Mouse (Mus musculus) kidney, embryonic 16.5 days (tissue): Measurements from ENCODE around the gene Gorasp1. TPM values are rescaled to one million over a fixed set of nuclear protein-coding genes. Genes with fewer than 3 reads are reported as not detected.
A peak's percentile ranks its signal among the peaks of the same experiment; 100 is the strongest.

ENCODE experiments used
- ATAC-seq: fragments of 200-750 bp; cut with Nextera tagmentation; 2 replicates; pipeline ENCODE4 v1.8.0; 2017; ENCODE audit warnings: moderate TSS enrichment; ENCODE audit not compliant: low FRiP score, low TSS enrichment
- H3K27ac ChIP-seq: fragments of 300-500 bp; sonication (generic); 2 replicates; pipeline ENCODE4 v1.5.1; 2014; ENCODE audit warnings: low read length
- H3K27me3 ChIP-seq: fragments of 300-500 bp; sonication (generic); 2 replicates; pipeline ENCODE4 v1.6.1; 2014; ENCODE audit warnings: low read length, control low read depth, mixed read lengths; ENCODE audit not compliant: insufficient read depth
- H3K36me3 ChIP-seq: fragments of 300-500 bp; sonication (generic); 2 replicates; pipeline ENCODE4 v1.6.1; 2014; ENCODE audit warnings: low read length, control low read depth, mixed read lengths; ENCODE audit not compliant: insufficient read depth
- H3K4me1 ChIP-seq: fragments of 300-500 bp; sonication (generic); 2 replicates; pipeline ENCODE4 v1.6.1; 2014; ENCODE audit warnings: low read length, control low read depth, mixed read lengths; ENCODE audit not compliant: insufficient read depth
- H3K4me2 ChIP-seq: fragments of 300-500 bp; sonication (generic); replicated peaks from 2 replicates; pipeline ENCODE4 v1.6.1; 2014; ENCODE audit warnings: low read depth, low read length
- H3K4me3 ChIP-seq: fragments of 300-500 bp; sonication (generic); 2 replicates; pipeline ENCODE4 v1.5.1; 2014; ENCODE audit warnings: mild to moderate bottlenecking, low read length
- H3K9ac ChIP-seq: fragments of 300-500 bp; sonication (generic); replicated peaks from 2 replicates; pipeline ENCODE4 v1.6.1; 2014; ENCODE audit warnings: low read length
- H3K9me3 ChIP-seq: fragments of 300-500 bp; sonication (generic); 2 replicates; pipeline ENCODE4 v1.6.1; 2016; ENCODE audit warnings: low read length, control low read depth
- WGBS: fragments of 180-500 bp; shearing (Covaris S2); extraction: QIAGEN DNeasy Blood & Tissue Kit; methylation state at CpG from one replicate; pipeline ENCODE4 v1.1.7; 2014; 5-methylcytosine and 5-hydroxymethylcytosine counted together
- polyA plus RNA-seq: library from polyadenylated mRNA; unstranded; fragments of >200 nt; fragmentation: Nextera tagmentation; extraction: Ambion mirVana; gene quantifications from 2 replicates; pipeline ENCODE4 v1.2.1, GENCODE M21; 2015

Gorasp1 gene
- polyA plus RNA-seq, 1 experiment from 2014 or later = 29.5 TPM

GRCm38 (mm10) chr9:119979749-119980148, 42.4 kb upstream of the Gorasp1 start:
- no peak overlapping the region for H3K9ac ChIP-seq
- no peaks in the 10 kb centered on the region for H3K27me3 ChIP-seq
- H3K4me3 ChIP-seq = no peak overlapping the region
- H3K4me2 ChIP-seq = no peak overlapping the region
- no peaks in the 10 kb centered on the region for H3K9me3 ChIP-seq
- no peaks in the 10 kb centered on the region for H3K36me3 ChIP-seq
- peaks cover 66% of the 10 kb centered on the region for H3K4me1 ChIP-seq
- no peak for ATAC-seq
- 75% methylated on average over 2 of the region's 2 CpGs for WGBS
- H3K27ac ChIP-seq = no peak overlapping the region

DNA sequence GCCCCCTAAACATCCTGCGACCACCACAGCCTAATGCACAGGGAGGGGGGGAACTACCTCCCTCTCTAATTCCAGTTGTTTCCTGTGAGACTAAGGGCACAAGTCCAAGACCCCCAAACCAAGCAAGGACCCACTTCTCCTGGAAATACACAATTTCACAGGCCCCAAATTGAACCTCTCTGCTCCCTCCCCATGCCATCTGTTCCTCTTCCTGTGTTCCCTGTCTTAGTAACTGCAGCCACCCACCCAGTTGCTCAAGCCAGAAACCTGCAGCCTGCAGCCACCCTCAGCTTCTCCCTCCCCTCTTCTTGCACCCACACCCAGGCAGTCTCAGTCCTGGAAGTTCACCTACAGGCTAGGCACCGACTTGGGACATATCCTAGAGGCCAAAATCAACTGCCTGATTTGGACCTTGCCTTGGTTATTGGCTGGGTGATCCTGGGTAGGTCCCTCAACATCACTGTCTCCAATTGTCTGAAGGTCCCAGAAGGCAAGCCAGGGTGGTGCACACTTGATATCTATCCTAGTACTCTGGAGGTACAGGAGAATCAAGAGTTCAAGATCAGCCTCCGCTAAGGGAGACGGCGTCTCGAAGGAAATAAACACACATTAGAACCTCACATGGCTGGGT, 41.6 kb upstream of the Gorasp1 start:
- peaks cover 7% of the 10 kb centered on the region for H3K36me3 ChIP-seq
- H3K4me1 ChIP-seq = peaks cover 57% of the 10 kb centered on the region
- H3K9ac ChIP-seq = peak overlapping the region; percentile 58; the same call in 1 of the 2 replicates
- H3K27me3 ChIP-seq = no peaks in the 10 kb centered on the region
- H3K27ac ChIP-seq = no peak overlapping the region
- WGBS = 79% methylated on average over 6 of the region's 6 CpGs
- H3K4me3 ChIP-seq = no peak overlapping the region
- no peak for ATAC-seq
- no peaks in the 10 kb centered on the region for H3K9me3 ChIP-seq
- no peak overlapping the region for H3K4me2 ChIP-seq

DNA sequence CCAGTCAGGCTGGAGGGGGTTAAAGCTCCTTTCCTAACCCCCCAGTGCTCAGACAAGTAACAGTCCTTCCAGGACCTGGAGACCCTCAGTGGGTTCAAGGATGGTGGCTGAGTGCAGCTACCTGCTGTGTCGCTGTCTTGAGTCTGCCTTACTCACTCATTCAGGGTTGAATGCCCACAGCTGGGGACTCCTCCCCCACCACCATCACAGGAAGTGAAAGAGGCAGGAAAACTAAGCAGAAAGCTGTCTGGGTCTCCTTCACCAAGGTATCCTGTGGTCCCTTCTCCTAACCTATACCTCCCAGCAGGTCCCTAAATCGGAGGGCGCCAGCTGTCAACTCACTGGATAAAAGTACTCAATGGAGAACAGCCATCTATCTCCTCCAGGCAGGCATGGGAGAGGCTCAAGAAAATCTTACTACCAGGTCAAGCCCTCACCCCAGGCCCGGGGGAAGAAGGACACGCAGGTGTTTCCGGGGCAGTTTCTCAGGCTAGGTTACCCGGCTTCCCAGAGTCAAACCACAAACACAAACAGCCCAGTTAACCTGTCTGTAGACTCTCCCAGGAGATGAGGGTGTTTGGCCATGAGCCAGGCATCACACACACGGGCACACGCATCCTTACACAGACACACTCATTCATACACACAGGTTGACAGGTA, 40.9 kb upstream of the Gorasp1 start:
- 32% methylated on average over 9 of the region's 9 CpGs for WGBS
- H3K4me2 ChIP-seq = peak overlapping the region; percentile 37
- no peaks in the 10 kb centered on the region for H3K27me3 ChIP-seq
- H3K4me3 ChIP-seq = 0 out of 2 replicates have a peak overlapping the region, but pooled peaks have one; percentile 10
- peaks cover 13% of the 10 kb centered on the region for H3K36me3 ChIP-seq
- ATAC-seq = no peak; the same call in 1 of the 2 replicates
- H3K4me1 ChIP-seq = peaks cover 57% of the 10 kb centered on the region
- H3K9me3 ChIP-seq = no peaks in the 10 kb centered on the region
- peak overlapping the region; percentile 84 for H3K27ac ChIP-seq
- peak overlapping the region; percentile 58 for H3K9ac ChIP-seq

- Histone ChIP-seq H3K9ac (peak overlapping the region; percentile 58), H3K4me2 (peak overlapping the region; percentile 37), H3K9me3 (no peaks in the 10 kb centered on the region), H3K27ac (peak overlapping the region; percentile 84), H3K27me3 (no peaks in the 10 kb centered on the region), H3K4me3 (0 out of 2 replicates have a peak overlapping the region, but pooled peaks have one; percentile 10), H3K4me1 (peaks cover 52% of the 10 kb centered on the region), H3K36me3 (peaks cover 20% of the 10 kb centered on the region)
- no peak for ATAC-seq
- WGBS = 22% methylated on average over 5 of the region's 5 CpGs
Observed at GRCm38 (mm10) chr9:119977557-119978060, 40.2 kb upstream of the Gorasp1 start.

DNA sequence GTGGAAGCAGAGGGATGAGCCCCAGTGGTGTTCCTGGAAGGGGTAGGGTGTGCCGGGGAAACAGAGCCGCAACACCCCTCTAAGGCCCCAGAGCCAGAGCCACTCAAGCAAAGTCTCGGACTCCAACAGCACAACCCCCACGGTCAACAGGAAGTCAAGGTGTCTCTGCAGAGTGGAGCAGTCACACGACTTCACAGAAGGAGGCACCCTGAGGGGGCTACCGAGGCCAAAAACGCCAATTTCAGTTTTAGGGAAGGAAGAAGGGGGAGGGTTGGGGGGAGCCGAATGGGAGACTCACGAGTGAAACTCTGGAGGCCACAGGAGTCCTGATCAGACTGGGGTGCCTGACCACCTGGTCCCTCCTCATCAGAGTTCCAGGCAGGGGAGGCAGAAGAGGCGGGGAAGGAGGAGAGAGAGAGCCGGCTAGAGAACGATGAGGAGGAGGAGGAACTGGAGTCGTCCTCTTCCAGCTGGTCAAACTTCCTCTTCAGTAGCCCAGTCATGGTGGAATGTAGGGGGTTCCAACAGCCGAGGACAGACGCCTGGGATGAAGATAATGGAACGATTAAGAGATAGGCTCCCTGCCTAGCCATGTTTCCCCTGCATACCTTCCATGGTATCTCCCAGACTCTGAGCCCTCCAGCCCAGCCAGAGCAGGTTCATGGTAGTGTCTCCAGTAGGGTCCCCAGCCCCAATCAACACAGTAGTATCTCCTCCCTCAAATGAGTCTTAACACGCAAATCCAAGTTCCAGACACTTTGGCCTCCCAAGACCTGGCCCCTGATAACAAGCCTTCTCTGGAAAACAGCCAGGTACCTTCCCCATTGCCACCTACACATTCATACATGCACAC, 39.6 kb upstream of the Gorasp1 start:
- Histone ChIP-seq H3K27me3 (no peaks in the 10 kb centered on the region), H3K9me3 (no peaks in the 10 kb centered on the region), H3K4me2 (peak overlapping the region; percentile 37; the same call in 1 of the 2 replicates), H3K4me3 (no peak overlapping the region), H3K4me1 (peaks cover 45% of the 10 kb centered on the region), H3K27ac (peak overlapping the region; percentile 84; the same call in 1 of the 2 replicates), H3K9ac (peak overlapping the region; percentile 58; the same call in 1 of the 2 replicates), H3K36me3 (peaks cover 27% of the 10 kb centered on the region)
- ATAC-seq = no peak
- 24% methylated on average over 17 of the region's 17 CpGs for WGBS

GRCm38 (mm10) chr9:119975286-119975685, 37.9 kb upstream of the Gorasp1 start:
- peaks cover 40% of the 10 kb centered on the region for H3K4me1 ChIP-seq
- no peak overlapping the region for H3K4me3 ChIP-seq
- H3K9me3 ChIP-seq = no peaks in the 10 kb centered on the region
- no peak overlapping the region for H3K27ac ChIP-seq
- no peak overlapping the region for H3K4me2 ChIP-seq
- 89% methylated on average over 4 of the region's 4 CpGs for WGBS
- no peak for ATAC-seq
- peaks cover 27% of the 10 kb centered on the region for H3K36me3 ChIP-seq
- H3K9ac ChIP-seq = no peak overlapping the region
- H3K27me3 ChIP-seq = no peaks in the 10 kb centered on the region

DNA sequence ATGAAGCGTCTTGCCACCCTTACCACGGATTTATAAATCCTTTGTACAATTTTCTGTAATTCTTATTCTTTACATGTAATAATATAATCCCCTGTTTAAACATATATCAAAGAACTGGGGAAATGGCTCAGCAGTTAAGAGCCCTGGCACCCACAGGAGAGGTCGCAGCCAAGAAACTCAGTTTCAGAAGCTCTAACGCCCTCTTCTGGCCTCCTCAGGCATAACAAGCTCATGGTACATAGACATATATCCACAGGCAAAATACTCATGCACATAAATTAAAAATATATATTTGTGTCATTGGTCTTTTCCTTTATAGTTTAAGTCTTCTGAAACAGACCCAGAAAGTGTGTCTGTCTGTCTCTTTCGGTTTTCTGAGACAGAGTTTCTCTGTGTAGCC, 37.2 kb upstream of the Gorasp1 start:
- 82% methylated on average over 5 of the region's 5 CpGs for WGBS
- peaks cover 40% of the 10 kb centered on the region for H3K4me1 ChIP-seq
- H3K36me3 ChIP-seq = peaks cover 27% of the 10 kb centered on the region
- no peaks in the 10 kb centered on the region for H3K9me3 ChIP-seq
- no peak overlapping the region for H3K4me2 ChIP-seq
- H3K27me3 ChIP-seq = no peaks in the 10 kb centered on the region
- no peak overlapping the region for H3K27ac ChIP-seq
- H3K4me3 ChIP-seq = no peak overlapping the region
- no peak overlapping the region for H3K9ac ChIP-seq
- ATAC-seq = no peak

DNA sequence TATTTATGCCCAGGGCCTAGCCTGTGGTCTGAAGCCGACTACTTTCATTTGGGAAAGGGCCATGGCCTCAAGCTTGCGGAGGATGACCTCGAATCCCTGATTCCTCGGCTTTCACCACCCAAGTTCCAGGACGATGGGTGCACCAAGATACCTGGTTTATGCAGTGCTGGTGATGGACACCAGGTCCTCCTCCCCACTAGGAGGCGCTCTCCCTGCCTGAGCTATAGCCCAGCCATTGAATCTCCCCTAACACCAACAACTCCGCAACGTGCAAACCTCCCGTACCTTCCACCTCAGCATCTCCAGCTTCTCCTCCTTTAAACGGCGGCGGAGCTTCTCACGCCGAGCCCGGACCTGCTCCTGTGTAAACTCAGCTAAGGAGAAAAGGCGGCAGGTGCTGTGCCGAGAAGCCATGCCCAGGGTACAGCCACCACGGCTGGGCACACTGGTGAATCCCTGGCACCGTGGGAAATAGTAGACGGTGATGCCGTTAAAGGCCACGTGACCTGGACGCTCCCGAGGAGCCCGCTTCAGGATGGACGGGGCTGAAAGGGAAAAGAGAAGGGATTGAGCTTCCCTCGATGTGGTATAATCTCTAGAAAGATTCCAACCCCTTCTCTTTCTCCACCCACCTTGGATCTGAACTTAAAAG, 36.6 kb upstream of the Gorasp1 start:
- Histone ChIP-seq H3K4me3 (no peak overlapping the region), H3K9ac (no peak overlapping the region), H3K36me3 (peaks cover 27% of the 10 kb centered on the region), H3K27ac (no peak overlapping the region), H3K4me1 (peaks cover 39% of the 10 kb centered on the region), H3K4me2 (no peak overlapping the region), H3K27me3 (no peaks in the 10 kb centered on the region), H3K9me3 (no peaks in the 10 kb centered on the region)
- ATAC-seq = no peak
- WGBS = 93% methylated on average over 27 of the region's 27 CpGs

- Histone ChIP-seq H3K4me3 (no peak overlapping the region), H3K36me3 (peaks cover 27% of the 10 kb centered on the region), H3K27me3 (no peaks in the 10 kb centered on the region), H3K9ac (no peak overlapping the region), H3K27ac (no peak overlapping the region), H3K4me2 (no peak overlapping the region), H3K4me1 (peaks cover 32% of the 10 kb centered on the region), H3K9me3 (no peaks in the 10 kb centered on the region)
- WGBS = 95% methylated on average over 23 of the region's 23 CpGs
- ATAC-seq = no peak
Observed at GRCm38 (mm10) chr9:119973281-119973680, 35.9 kb upstream of the Gorasp1 start.
